Mouse (Mus musculus) ES-E14 (cell line): ENCODE measurements at regions not wholly inside any gene's neighbourhood (a gene's known extent, or its start where the extent isn't known, plus 50 kb on each side); places are given as distances from the start of the nearest gene placed in this dataset.
A peak's percentile ranks its signal among the peaks of the same experiment; 100 is the strongest.
"Not testable (repeated sequence)": the region's sequence is repeated elsewhere in the genome, so short reads cannot be mapped to it uniquely, and the experiment has no call there.

Experiments used
- DNase-seq: peaks from one replicate; pipeline ENCODE4 v3.0.0-alpha.2; 2013; ENCODE audit warnings: low read depth, low spot score
- H3K27ac ChIP-seq: 2 replicates; pipeline ENCODE4 v1.5.1; 2012; ENCODE audit warnings: low read depth, mild to moderate bottlenecking, low read length, moderate library complexity, mixed read lengths; ENCODE audit not compliant: poor library complexity, insufficient read depth, severe bottlenecking
- H3K36me3 ChIP-seq: 2 replicates; pipeline ENCODE4 v1.6.1; 2012; ENCODE audit warnings: mild to moderate bottlenecking, low read length, moderate library complexity, mixed read lengths; ENCODE audit not compliant: control insufficient read depth, poor library complexity, insufficient read depth, severe bottlenecking
- H3K4me1 ChIP-seq, 2 experiments: fragments of 150-350 bp in 1 of 2; sonication (generic) in 1 of 2; 2 replicates each; pipeline ENCODE4 v1.6.1; 2012; ENCODE audit warnings: low read length in 2 of 2, mild to moderate bottlenecking in 1 of 2, mixed read lengths in 1 of 2; ENCODE audit not compliant: control insufficient read depth in 2 of 2, insufficient read depth in 2 of 2, poor library complexity in 1 of 2
- H3K4me3 ChIP-seq, 2 experiments: fragments of 150-350 bp in 1 of 2; sonication (generic) in 1 of 2; 2 replicates each; pipeline ENCODE4 v1.5.1; 2012; ENCODE audit warnings: low read length in 2 of 2, low read depth in 1 of 2, mild to moderate bottlenecking in 1 of 2, mixed read lengths in 1 of 2; ENCODE audit not compliant: insufficient read depth in 1 of 2, poor library complexity in 1 of 2, severe bottlenecking in 1 of 2
- H3K9ac ChIP-seq: 2 replicates; pipeline ENCODE4 v1.6.1; 2012; ENCODE audit warnings: low read depth, mild to moderate bottlenecking, low read length, mixed read lengths; ENCODE audit not compliant: poor library complexity, insufficient read depth, severe bottlenecking
- H3K9me3 ChIP-seq: fragments of 150-350 bp; sonication (generic); 2 replicates; pipeline ENCODE4 v1.6.1; 2012; ENCODE audit warnings: low read depth, mild to moderate bottlenecking, low read length; ENCODE audit not compliant: control insufficient read depth, insufficient read depth
- CHD2 ChIP-seq: IDR thresholded peaks from 2 replicates; pipeline ENCODE4 v1.6.1; 2014; ENCODE audit warnings: mild to moderate bottlenecking, low read depth, low read length, inconsistent platforms
- HCFC1 ChIP-seq: IDR thresholded peaks from 2 replicates; pipeline ENCODE4 v1.6.1; 2012; ENCODE audit warnings: low read length, inconsistent platforms, borderline replicate concordance; ENCODE audit not compliant: insufficient read depth
- MAFK ChIP-seq: IDR thresholded peaks from 2 replicates; pipeline ENCODE4 v1.6.1; 2014; ENCODE audit warnings: mild to moderate bottlenecking, low read depth, low read length, inconsistent platforms; ENCODE audit not compliant: insufficient read depth
- ZC3H11A ChIP-seq: IDR thresholded peaks from 2 replicates; pipeline ENCODE4 v1.6.1; 2012; ENCODE audit warnings: low read depth, mild to moderate bottlenecking, inconsistent platforms, low read length, borderline replicate concordance
- ZNF384 ChIP-seq: IDR thresholded peaks from 2 replicates; pipeline ENCODE4 v1.6.1; 2012; ENCODE audit warnings: low read depth, low read length, inconsistent platforms
- in situ Hi-C, 2 experiments: fragments of 600-800 bp; cut with MboI; formaldehyde crosslinking; loops; one replicate each; pipeline ENCODE4 v1.15.1; 2025; ENCODE audit warnings: low sequenced_read_pairs in 2 of 2, inconsistent platforms in 1 of 2; ENCODE audit not compliant: unreplicated experiment in 2 of 2

- Histone ChIP-seq H3K4me3 (no peak overlapping the region), H3K9ac (no peak overlapping the region), H3K9me3 (no peaks in the 10 kb centered on the region), H3K27ac (no peak overlapping the region), H3K36me3 (no peaks in the 10 kb centered on the region), H3K4me1 (no peaks in the 10 kb centered on the region)
- TF ChIP-seq ZC3H11A (no peak), MAFK (no peak), ZNF384 (no peak), CHD2 (no peak), HCFC1 (no peak)
- in situ Hi-C loops = no loop called here
- DNase-seq = no peak
These were observed 705.7 kb upstream of the Cobl start for GRCm38 (mm10) chr11:13170449-13170848.

GRCm38 (mm10) chr11:13151901-13152300 is 687.1 kb upstream of the Cobl start:
- no peak overlapping the region for H3K27ac ChIP-seq
- in situ Hi-C loops = no loop called here
- TF ChIP-seq CHD2 (no peak), HCFC1 (no peak), MAFK (no peak), ZNF384 (no peak), ZC3H11A (no peak)
- no peaks in the 10 kb centered on the region for H3K9me3 ChIP-seq
- no peak overlapping the region for H3K4me3 ChIP-seq
- H3K4me1 ChIP-seq = no peaks in the 10 kb centered on the region
- no peak for DNase-seq
- H3K9ac ChIP-seq = no peak overlapping the region
- H3K36me3 ChIP-seq = no peaks in the 10 kb centered on the region

GRCm38 (mm10) chr11:13142721-13143120 is 678.0 kb upstream of the Cobl start:
- in situ Hi-C loops, H3K27ac ChIP-seq, H3K36me3 ChIP-seq, H3K9ac ChIP-seq, H3K4me3 ChIP-seq, H3K9me3 ChIP-seq, H3K4me1 ChIP-seq: not testable (repeated sequence)
- DNase-seq = peak; percentile 2

GRCm38 (mm10) chr11:13126808-13127207 is 662.0 kb upstream of the Cobl start:
- Histone ChIP-seq H3K36me3 (no peaks in the 10 kb centered on the region), H3K9ac (no peak overlapping the region), H3K27ac (no peak overlapping the region), H3K9me3 (no peaks in the 10 kb centered on the region), H3K4me1 (no peaks in the 10 kb centered on the region), H3K4me3 (no peak overlapping the region)
- TF ChIP-seq ZC3H11A (no peak), HCFC1 (no peak), CHD2 (no peak)
- no peak for DNase-seq
- in situ Hi-C loops = no loop called here

GRCm38 (mm10) chr11:13112486-13112885 is 647.7 kb upstream of the Cobl start:
- Histone ChIP-seq H3K4me1 (no peaks in the 10 kb centered on the region), H3K4me3 (no peak overlapping the region), H3K9me3 (no peaks in the 10 kb centered on the region), H3K36me3 (no peaks in the 10 kb centered on the region), H3K27ac (no peak overlapping the region), H3K9ac (no peak overlapping the region)
- TF ChIP-seq ZNF384 = no peak
- no peak for TF ChIP-seq HCFC1
- no peak for TF ChIP-seq CHD2
- DNase-seq = no peak
- in situ Hi-C loops = no loop called here
